9 mouse cellular contexts compared by ENCODE assay signal in genomic region chr5:137641054-137641453, GRCm38 (mm10). TPM values are rescaled to one million over a fixed set of nuclear protein-coding genes. Genes with fewer than 3 reads are reported as not detected.
DNase-seq lines count a peak whose midpoint lies in the region; ATAC-seq and TF ChIP-seq lines count a peak whose summit lies in the region.
"Had no signal": no experiment of that assay in that cellular context is flagged by ENCODE, and none has a peak within 500 bp of the region (broad histone marks: within the 10 kb centered on the region; RNA-seq: fewer than 3 reads in every experiment).

Sap25 (plus strand) TSS chr5:137641334.

- peak in 1 of 2 experiments; percentile 51 for DNase-seq in layer of hippocampus, adult 2 months (ENCODE audit: low spot score in 2 of 2)
- no peak for DNase-seq in layer of hippocampus, postnatal 14 days (ENCODE audit: low spot score in 2 of 2)
- peak; percentile 47 for DNase-seq in G1E (ENCODE audit: low spot score)
- DNase-seq in cerebellum, adult 11-12 months, result no peak
- no peak for DNase-seq in left cerebral cortex, postnatal 36 days (ENCODE audit: low spot score in 2 of 2)
- DNase-seq in embryo, embryonic 11 days, result no peak

- peaks cover 3% of the 10 kb centered on the region; the same call in 1 of the 2 replicates for H3K27me3 ChIP-seq in G1E (ENCODE audit: insufficient read depth, low read length)

- peaks cover 4% of the 10 kb centered on the region; the same call in 1 of the 2 replicates for H3K9me3 ChIP-seq in G1E (replicated peaks)
- H3K9me3 ChIP-seq: limb, embryonic 12.5 days had no signal

- peaks cover 78% of the 10 kb centered on the region for H3K36me3 ChIP-seq in G1E (replicated peaks)

- H3K4me1 ChIP-seq in G1E (ENCODE audit: insufficient read depth, low read depth, low read length), result peaks cover 60% of the 10 kb centered on the region

- no peak within 1 kb of the TSS for H3K27ac ChIP-seq in layer of hippocampus, adult 2 months
- H3K27ac ChIP-seq: limb, embryonic 12.5 days had no signal

- intact Hi-C loops in left cerebral cortex, postnatal 36 days (cut with DNase I), result no loop called here

- peak; percentile 70 for TF ChIP-seq CTCF in layer of hippocampus, adult 2 months (conservative IDR thresholded peaks at IDR 0.05)
- TF ChIP-seq CTCF in G1E (IDR thresholded peaks at IDR 0.05; ENCODE audit: low read depth, low read length), result peak; percentile 63

- ATAC-seq in G1E (ENCODE audit: extremely low read depth, insufficient number of reproducible peaks, low FRiP score, poor library complexity, severe bottlenecking), result no peak
- ATAC-seq in granulocyte monocyte progenitor cell, adult 5-6 weeks (replicated peaks; ENCODE audit: poor library complexity, severe bottlenecking), result peak; percentile 15; the same call in 1 of the 2 replicates
- no peak for ATAC-seq in megakaryocyte, adult 5-6 weeks (ENCODE audit: poor library complexity, severe bottlenecking)

- H3K4me3 ChIP-seq in layer of hippocampus, adult 2 months, result no peak within 1 kb of the TSS
- peak within 1 kb of the TSS; percentile 20; the same call in 1 of the 2 replicates for H3K4me3 ChIP-seq in G1E (ENCODE audit: low read depth, low read length)
- H3K4me3 ChIP-seq: limb, embryonic 12.5 days had no signal

RNA-seq across cellular contexts. Expression of gene Sap25, which starts in this region (rescaled TPM):
- total RNA-seq in layer of hippocampus, adult 2 months (2021), result 10 to 100 TPM in 1 of 2 experiments, 1 to 10 TPM in 1; 8.4 to 16.4 TPM
- 1 to 10 TPM; 6.3 to 6.6 TPM for total RNA-seq in layer of hippocampus, postnatal 14 days (2021)
- total RNA-seq in G1E (2014; fragmentation: Nextera tagmentation), result 39.2 and 56.5 TPM in 2 replicates
- 7.9 and 10.5 TPM in 2 replicates for total RNA-seq in G1E (2017)
- 41.8 and 58.3 TPM in 2 replicates for polyA plus RNA-seq in G1E (2012)
- 32.1 and 55.2 TPM in 2 replicates for total RNA-seq in granulocyte monocyte progenitor cell, adult 5-6 weeks (2014; fragmentation: Nextera tagmentation)
- total RNA-seq in granulocyte monocyte progenitor cell, adult 5-6 weeks (2017), result 9.7 and 20.8 TPM in 2 replicates
- 59.9 and 97.5 TPM in 2 replicates for total RNA-seq in megakaryocyte, adult 5-6 weeks (2015)
- 27.8 and 35.6 TPM in 2 replicates for total RNA-seq in megakaryocyte, adult 5-6 weeks (2017)
- 1 to 10 TPM; 4.2 to 7.7 TPM for total RNA-seq in left cerebral cortex, postnatal 36 days (2021)
